Mouse (Mus musculus) kidney, embryonic 16.5 days (tissue): ENCODE measurements around the gene Olfr926. TPM values are rescaled to one million over a fixed set of nuclear protein-coding genes. Genes with fewer than 3 reads are reported as not detected.
"Not testable (repeated sequence)": the region's sequence is repeated elsewhere in the genome, so short reads cannot be mapped to it uniquely, and the experiment has no call there.

Experiments used
- ATAC-seq: fragments of 200-750 bp; cut with Nextera tagmentation; 2 replicates; pipeline ENCODE4 v1.8.0; 2017; ENCODE audit warnings: moderate TSS enrichment; ENCODE audit not compliant: low FRiP score, low TSS enrichment
- H3K27ac ChIP-seq: fragments of 300-500 bp; sonication (generic); 2 replicates; pipeline ENCODE4 v1.5.1; 2014; ENCODE audit warnings: low read length
- H3K27me3 ChIP-seq: fragments of 300-500 bp; sonication (generic); 2 replicates; pipeline ENCODE4 v1.6.1; 2014; ENCODE audit warnings: low read length, control low read depth, mixed read lengths; ENCODE audit not compliant: insufficient read depth
- H3K36me3 ChIP-seq: fragments of 300-500 bp; sonication (generic); 2 replicates; pipeline ENCODE4 v1.6.1; 2014; ENCODE audit warnings: low read length, control low read depth, mixed read lengths; ENCODE audit not compliant: insufficient read depth
- H3K4me1 ChIP-seq: fragments of 300-500 bp; sonication (generic); 2 replicates; pipeline ENCODE4 v1.6.1; 2014; ENCODE audit warnings: low read length, control low read depth, mixed read lengths; ENCODE audit not compliant: insufficient read depth
- H3K4me2 ChIP-seq: fragments of 300-500 bp; sonication (generic); replicated peaks from 2 replicates; pipeline ENCODE4 v1.6.1; 2014; ENCODE audit warnings: low read depth, low read length
- H3K4me3 ChIP-seq: fragments of 300-500 bp; sonication (generic); 2 replicates; pipeline ENCODE4 v1.5.1; 2014; ENCODE audit warnings: mild to moderate bottlenecking, low read length
- H3K9ac ChIP-seq: fragments of 300-500 bp; sonication (generic); replicated peaks from 2 replicates; pipeline ENCODE4 v1.6.1; 2014; ENCODE audit warnings: low read length
- H3K9me3 ChIP-seq: fragments of 300-500 bp; sonication (generic); 2 replicates; pipeline ENCODE4 v1.6.1; 2016; ENCODE audit warnings: low read length, control low read depth
- WGBS: fragments of 180-500 bp; shearing (Covaris S2); extraction: QIAGEN DNeasy Blood & Tissue Kit; methylation state at CpG from one replicate; pipeline ENCODE4 v1.1.7; 2014; 5-methylcytosine and 5-hydroxymethylcytosine counted together
- polyA plus RNA-seq: library from polyadenylated mRNA; unstranded; fragments of >200 nt; fragmentation: Nextera tagmentation; extraction: Ambion mirVana; gene quantifications from 2 replicates; pipeline ENCODE4 v1.2.1, GENCODE M21; 2015

Gene Olfr926
- not detected in 2 replicates for polyA plus RNA-seq

DNA sequence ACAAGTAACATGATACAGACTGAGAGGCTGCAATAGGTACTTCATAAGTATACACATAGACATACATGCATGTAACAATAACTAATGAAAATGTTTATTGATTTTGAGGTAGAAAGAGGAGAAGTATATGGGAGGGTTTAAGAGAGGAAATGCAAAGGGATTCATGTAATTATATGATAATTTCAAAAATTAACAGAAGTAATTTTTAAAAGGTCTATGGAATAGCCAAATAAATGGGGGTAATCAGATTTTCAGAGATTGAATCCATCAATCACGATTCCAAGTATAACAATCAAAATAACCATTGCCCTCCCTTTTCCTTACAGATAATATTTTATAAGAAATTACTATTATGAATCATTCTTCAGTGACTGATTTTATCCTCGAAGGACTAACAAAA is at the start of gene Olfr926:
Gene Olfr926 (plus strand): TSS at position 301 of the 400 bp plus-strand sequence.
- no peaks in the 10 kb centered on the region for H3K27me3 ChIP-seq
- WGBS, result 88% methylated on average over 2 of the region's 2 CpGs
- no peaks in the 10 kb centered on the region for H3K36me3 ChIP-seq

DNA sequence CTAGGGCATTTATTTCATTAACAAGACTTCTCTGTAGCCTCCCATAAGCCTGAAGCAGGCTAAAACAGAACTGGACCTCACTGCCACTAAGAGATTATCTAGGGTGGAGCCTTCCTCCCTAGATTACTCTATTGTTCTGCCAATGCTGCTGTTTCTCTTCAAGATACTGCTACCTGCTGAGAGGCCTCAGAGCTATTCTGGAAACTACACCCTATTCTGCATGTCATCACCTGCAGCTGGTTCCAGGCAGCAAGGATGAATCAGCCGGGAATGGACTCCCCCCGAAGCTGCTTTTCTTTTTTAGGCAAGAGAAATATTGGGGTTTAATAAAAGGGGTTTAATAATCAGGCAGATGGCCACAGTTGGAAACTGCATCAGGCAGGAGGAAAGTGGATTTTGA is 43.9 kb upstream of the Olfr926 start:
- Histone ChIP-seq H3K9me3 (no peaks in the 10 kb centered on the region), H3K9ac (no peak overlapping the region), H3K4me1 (no peaks in the 10 kb centered on the region), H3K36me3 (no peaks in the 10 kb centered on the region), H3K27ac (no peak overlapping the region), H3K27me3 (no peaks in the 10 kb centered on the region), H3K4me3 (no peak overlapping the region), H3K4me2 (no peak overlapping the region)
- 79% methylated on average over 2 of the region's 2 CpGs for WGBS
- ATAC-seq, result no peak

More for the DNA sequence above, at the start of gene Olfr926:
- no peaks in the 10 kb centered on the region for H3K4me1 ChIP-seq
- H3K4me2 ChIP-seq, result no peak within 1 kb of the TSS
- no peak within 1 kb of the TSS for H3K9ac ChIP-seq
- H3K27ac ChIP-seq, result no peak within 1 kb of the TSS
- peaks cover 7% of the 10 kb centered on the region for H3K9me3 ChIP-seq
- ATAC-seq, result no peak
- H3K4me3 ChIP-seq, result no peak within 1 kb of the TSS

DNA sequence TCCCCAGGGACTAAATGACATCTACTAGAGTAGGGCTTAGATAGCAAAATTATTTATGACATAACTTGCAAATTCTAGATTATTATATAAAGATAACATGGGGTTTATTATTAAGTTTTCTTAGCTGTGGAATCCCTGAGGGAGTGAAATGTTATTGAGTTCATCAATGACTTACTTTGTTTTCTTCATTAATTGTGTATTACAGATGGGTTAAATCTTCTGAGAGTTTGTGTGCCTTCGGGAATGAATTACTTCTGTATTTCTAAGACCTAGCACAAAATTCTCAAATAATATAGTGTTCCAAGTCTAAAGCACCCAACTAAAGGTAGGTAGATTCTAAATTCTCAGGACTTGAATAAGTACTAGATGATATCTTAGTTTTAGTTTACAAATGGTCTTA is 32.8 kb upstream of the Olfr926 start, which contains the start of gene Olfr924:
Gene Olfr924 (plus strand): TSS at position 301 of the 400 bp plus-strand sequence.
- H3K4me1 ChIP-seq, result no peaks in the 10 kb centered on the region
- WGBS, result 80% methylated on average over 1 of the region's 1 CpGs
- no peak within 1 kb of the TSS for H3K4me2 ChIP-seq
- H3K36me3 ChIP-seq, result no peaks in the 10 kb centered on the region
- H3K9me3 ChIP-seq, result no peaks in the 10 kb centered on the region
- H3K4me3 ChIP-seq, result no peak within 1 kb of the TSS
- H3K27ac ChIP-seq, result no peak within 1 kb of the TSS
- no peak within 1 kb of the TSS for H3K9ac ChIP-seq
- no peaks in the 10 kb centered on the region for H3K27me3 ChIP-seq
- ATAC-seq, result no peak

DNA sequence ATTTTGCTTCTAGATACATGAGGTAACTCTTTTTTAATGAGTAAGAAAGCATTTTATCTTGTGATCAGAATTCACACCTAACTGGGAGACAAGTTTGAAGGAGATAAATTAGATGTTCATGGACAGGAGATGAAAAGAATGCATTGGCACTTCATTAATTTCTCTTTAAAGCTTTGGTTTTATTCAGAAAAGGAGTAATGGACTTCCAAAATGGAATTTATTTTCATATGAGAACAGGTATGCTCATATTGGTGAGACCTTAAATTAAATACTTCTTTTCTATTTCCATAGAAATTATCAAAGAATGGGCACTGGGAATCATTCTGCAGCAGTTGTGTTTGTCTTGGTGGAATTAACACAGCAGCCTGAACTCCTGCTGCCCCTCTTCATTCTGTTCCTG is 22.2 kb upstream of the Olfr926 start, which contains the start of gene Olfr26:
Gene Olfr26 (plus strand): TSS at position 301 of the 400 bp plus-strand sequence.
- no peaks in the 10 kb centered on the region for H3K27me3 ChIP-seq
- no peak within 1 kb of the TSS for H3K4me3 ChIP-seq
- no peaks in the 10 kb centered on the region for H3K4me1 ChIP-seq
- ATAC-seq, result no peak
- H3K36me3 ChIP-seq, result no peaks in the 10 kb centered on the region
- no peak within 1 kb of the TSS for H3K27ac ChIP-seq
- no peaks in the 10 kb centered on the region for H3K9me3 ChIP-seq
- H3K4me2 ChIP-seq, result no peak within 1 kb of the TSS
- no peak within 1 kb of the TSS for H3K9ac ChIP-seq

DNA sequence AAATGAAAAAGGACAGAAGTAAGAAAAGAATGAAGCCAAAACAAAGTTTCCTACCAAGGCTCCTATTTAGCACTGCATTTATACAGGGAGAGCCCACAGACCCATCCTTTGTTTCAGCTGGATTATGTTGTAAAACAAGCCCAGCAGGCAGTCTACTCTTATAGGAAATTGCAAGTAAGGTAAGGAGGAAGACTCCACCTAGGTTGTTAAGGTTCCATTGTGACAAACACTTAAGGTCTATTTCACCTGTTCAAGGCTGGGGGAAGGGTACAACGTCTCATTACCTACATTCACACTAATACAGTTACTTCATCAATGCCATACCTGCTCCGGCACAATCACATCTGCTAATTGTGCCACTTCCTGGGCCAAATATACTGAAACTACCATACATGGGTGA is 2.0 kb upstream of the Olfr926 start:
- not testable (repeated sequence) for H3K4me1 ChIP-seq, H3K4me2 ChIP-seq
- 45% methylated on average over 2 of the region's 2 CpGs for whole genome bisulfite sequencing

More for the DNA sequence above, 2.0 kb upstream of the Olfr926 start:
- H3K4me3 ChIP-seq, H3K27ac ChIP-seq, H3K9ac ChIP-seq, H3K36me3 ChIP-seq, ATAC-seq, H3K9me3 ChIP-seq, H3K27me3 ChIP-seq: not testable (repeated sequence)

Other genes with a start within 250 kb of the Olfr926 start
- not detected in 2 replicates for gene Olfr916, start 217.3 kb upstream of the Olfr926 start, polyA plus RNA-seq
- not detected in 2 replicates for gene Olfr917, start 211.3 kb upstream of the Olfr926 start, polyA plus RNA-seq
- not detected in 2 replicates for gene Olfr918, start 202.5 kb upstream of the Olfr926 start, polyA plus RNA-seq
- gene Olfr919, start 173.5 kb upstream of the Olfr926 start, polyA plus RNA-seq, result not detected in 2 replicates
- gene Vwa5a, start 158.9 kb upstream of the Olfr926 start, polyA plus RNA-seq, result 21.0 and 22.9 TPM in 2 replicates
- 0.08 TPM in 1 of 2 replicates, not detected in the other for gene Olfr920, start 124.8 kb upstream of the Olfr926 start, polyA plus RNA-seq
- gene Olfr921, start 104.1 kb upstream of the Olfr926 start, polyA plus RNA-seq, result not detected in 2 replicates
- not detected in 2 replicates for gene Olfr922, start 62.5 kb upstream of the Olfr926 start, polyA plus RNA-seq
- not detected in 2 replicates for gene Olfr923, start 50.6 kb upstream of the Olfr926 start, polyA plus RNA-seq
- gene Olfr924, start 32.7 kb upstream of the Olfr926 start, polyA plus RNA-seq, result not detected in 2 replicates
- not detected in 2 replicates for gene Olfr26, start 22.1 kb upstream of the Olfr926 start, polyA plus RNA-seq
- not detected in 2 replicates for gene Olfr930, start 52.7 kb downstream of the Olfr926 start, polyA plus RNA-seq
- not detected in 2 replicates for gene Olfr933, start 95.2 kb downstream of the Olfr926 start, polyA plus RNA-seq
- gene Olfr934, start 111.2 kb downstream of the Olfr926 start, polyA plus RNA-seq, result not detected in 2 replicates
- gene Olfr935, start 122.6 kb downstream of the Olfr926 start, polyA plus RNA-seq, result not detected in 2 replicates
- not detected in 2 replicates for gene Olfr146, start 146.3 kb downstream of the Olfr926 start, polyA plus RNA-seq
- gene Olfr937, start 187.8 kb downstream of the Olfr926 start, polyA plus RNA-seq, result not detected in 2 replicates
- gene Olfr938, start 201.8 kb downstream of the Olfr926 start, polyA plus RNA-seq, result not detected in 2 replicates